11 mouse cellular contexts compared by ENCODE assay signal in the genomic region with DNA sequence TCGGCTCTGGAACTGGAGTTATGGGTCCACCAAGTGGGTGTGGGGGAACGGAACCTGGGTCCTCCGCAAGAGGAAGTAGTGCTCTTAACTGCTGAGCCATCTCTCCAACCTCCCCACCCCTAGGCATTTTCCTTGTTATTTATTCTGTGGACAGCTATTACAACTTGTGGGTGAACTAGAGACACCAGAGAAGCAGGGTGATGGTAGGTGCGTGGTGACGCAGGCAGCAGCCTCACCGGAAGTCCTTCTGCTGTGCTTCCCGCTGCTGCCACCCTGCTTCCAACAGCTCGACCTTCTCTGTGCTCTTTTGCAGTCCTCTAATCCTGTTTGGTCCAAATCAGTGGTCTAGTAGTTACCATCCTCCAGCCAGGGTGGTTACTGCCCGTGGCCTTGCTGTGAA. TPM values are rescaled to one million over a fixed set of nuclear protein-coding genes. Genes with fewer than 3 reads are reported as not detected.
A peak's percentile ranks its signal among the peaks of the same experiment; 100 is the strongest.
DNase-seq lines count a peak whose midpoint lies in the region; ATAC-seq and TF ChIP-seq lines count a peak whose summit lies in the region.
"Had no signal": no experiment of that assay in that cellular context is flagged by ENCODE, and none has a peak within 500 bp of the region (broad histone marks: within the 10 kb centered on the region; RNA-seq: fewer than 3 reads in every experiment).

No protein-coding gene starts in this region.

- H3K27ac ChIP-seq in lung, postnatal 0 days (ENCODE audit: low read length) = peak overlapping the region; percentile 27; the same call in 1 of the 2 replicates
- H3K27ac ChIP-seq in intestine, embryonic 15.5 days = peak overlapping the region; percentile 69; the same call in 1 of the 2 replicates
- H3K27ac ChIP-seq: forebrain, embryonic 10.5 days had no signal

- DNase-seq in lung, postnatal 0 days (ENCODE audit: low spot score) = no peak
- no peak for DNase-seq in lung, postnatal 10 days
- no peak for DNase-seq in G1E (ENCODE audit: low spot score)
- no peak for DNase-seq in cerebellum, adult 11-12 months
- no peak for DNase-seq in adrenal gland, adult 2 months
- DNase-seq in adrenal gland, adult (ENCODE audit: inconsistent age in 2 of 2, low spot score in 1 of 2) = no peak
- DNase-seq: heart, adult 11 months; layer of hippocampus, postnatal 36 days had no signal

- ATAC-seq in lung, postnatal 0 days = no peak
- 0 out of 2 replicates have a peak, but pooled peaks have one; percentile 12 for ATAC-seq in G1E (ENCODE audit: extremely low read depth, insufficient number of reproducible peaks, low FRiP score, poor library complexity, severe bottlenecking)
- no peak for ATAC-seq in intestine, embryonic 15.5 days
- ATAC-seq in neutrophil, adult 5-6 weeks (ENCODE audit: extremely low read depth, insufficient number of reproducible peaks, low FRiP score, poor library complexity, severe bottlenecking) = peak; percentile 41

- no peak for TF ChIP-seq EP300 in lung, postnatal 0 days (IDR thresholded peaks at IDR 0.05)

- no peak overlapping the region for H3K9ac ChIP-seq in lung, postnatal 0 days (replicated peaks; ENCODE audit: low read depth)
- no peak overlapping the region for H3K9ac ChIP-seq in intestine, embryonic 15.5 days

- 77% methylated on average over 9 of the region's 9 CpGs for WGBS in lung, postnatal 0 days
- WGBS in intestine, embryonic 15.5 days = 87% methylated on average over 9 of the region's 9 CpGs

- no peaks in the 10 kb centered on the region for H3K27me3 ChIP-seq in lung, postnatal 0 days (replicated peaks; ENCODE audit: insufficient read depth, low read length)
- H3K27me3 ChIP-seq in G1E (ENCODE audit: insufficient read depth, low read length) = no peaks in the 10 kb centered on the region
- no peaks in the 10 kb centered on the region for H3K27me3 ChIP-seq in intestine, embryonic 15.5 days (replicated peaks)

- H3K4me1 ChIP-seq in lung, postnatal 0 days (ENCODE audit: insufficient read depth, low read depth, low read length) = peaks cover 47% of the 10 kb centered on the region
- peaks cover 87% of the 10 kb centered on the region for H3K4me1 ChIP-seq in G1E (ENCODE audit: insufficient read depth, low read depth, low read length)
- peaks cover 64% of the 10 kb centered on the region for H3K4me1 ChIP-seq in intestine, embryonic 15.5 days (replicated peaks)

- TF ChIP-seq CTCF in lung, postnatal 0 days (IDR thresholded peaks at IDR 0.05) = no peak
- no peak for TF ChIP-seq CTCF in G1E (IDR thresholded peaks at IDR 0.05; ENCODE audit: low read depth, low read length)

- no peaks in the 10 kb centered on the region for H3K36me3 ChIP-seq in lung, postnatal 0 days (ENCODE audit: insufficient read depth, low read length)
- H3K36me3 ChIP-seq in G1E (replicated peaks) = peaks cover 96% of the 10 kb centered on the region
- no peaks in the 10 kb centered on the region for H3K36me3 ChIP-seq in intestine, embryonic 15.5 days

- no peaks in the 10 kb centered on the region for H3K9me3 ChIP-seq in lung, postnatal 0 days (ENCODE audit: low read length)
- H3K9me3 ChIP-seq in G1E (replicated peaks) = no peaks in the 10 kb centered on the region
- no peaks in the 10 kb centered on the region for H3K9me3 ChIP-seq in intestine, embryonic 15.5 days
- H3K9me3 ChIP-seq: forebrain, embryonic 10.5 days had no signal

- H3K4me2 ChIP-seq in lung, postnatal 0 days (replicated peaks; ENCODE audit: low read depth, low read length) = no peak overlapping the region
- H3K4me2 ChIP-seq in intestine, embryonic 15.5 days (replicated peaks) = no peak overlapping the region

- no peak overlapping the region for H3K4me3 ChIP-seq in lung, postnatal 0 days (ENCODE audit: low read depth, low read length)
- peak overlapping the region; percentile 56; the same call in 1 of the 2 replicates for H3K4me3 ChIP-seq in G1E (ENCODE audit: low read depth, low read length)
- H3K4me3 ChIP-seq in intestine, embryonic 15.5 days (replicated peaks) = no peak overlapping the region
- H3K4me3 ChIP-seq: forebrain, embryonic 10.5 days had no signal

RNA-seq across cellular contexts. Expression of a gene that starts 6.4 kb away (rescaled TPM):
- polyA plus RNA-seq in lung, postnatal 0 days (2015; fragmentation: Nextera tagmentation; extraction: Ambion mirVana) = 401 and 408 TPM in 2 replicates
- total RNA-seq in G1E (2014; fragmentation: Nextera tagmentation) = 310 and 312 TPM in 2 replicates
- 86.7 and 91.8 TPM in 2 replicates for total RNA-seq in G1E (2017)
- 99.4 and 110 TPM in 2 replicates for polyA plus RNA-seq in G1E (2012)
- polyA plus RNA-seq in intestine, embryonic 15.5 days (2015; fragmentation: Nextera tagmentation; extraction: Ambion mirVana) = 410 and 425 TPM in 2 replicates
- total RNA-seq in neutrophil, adult 5-6 weeks (2017) = 169 and 180 TPM in 2 replicates
- total RNA-seq in adrenal gland, adult 2 months (2021) = 100 to 1,000 TPM; 312 to 392 TPM
- polyA plus RNA-seq in adrenal gland, adult 2 months (2012; rRNA removed) = 140 and 199 TPM in 2 replicates

Comparison
In these comparisons a context has a peak if more than half of its experiments do, and no peak if none do; other contexts are left out.
1. ATAC-seq: peak in G1E (single experiment) and neutrophil, adult 5-6 weeks (single experiment); none in lung, postnatal 0 days (single experiment) and intestine, embryonic 15.5 days (single experiment).